In the genomic region with DNA sequence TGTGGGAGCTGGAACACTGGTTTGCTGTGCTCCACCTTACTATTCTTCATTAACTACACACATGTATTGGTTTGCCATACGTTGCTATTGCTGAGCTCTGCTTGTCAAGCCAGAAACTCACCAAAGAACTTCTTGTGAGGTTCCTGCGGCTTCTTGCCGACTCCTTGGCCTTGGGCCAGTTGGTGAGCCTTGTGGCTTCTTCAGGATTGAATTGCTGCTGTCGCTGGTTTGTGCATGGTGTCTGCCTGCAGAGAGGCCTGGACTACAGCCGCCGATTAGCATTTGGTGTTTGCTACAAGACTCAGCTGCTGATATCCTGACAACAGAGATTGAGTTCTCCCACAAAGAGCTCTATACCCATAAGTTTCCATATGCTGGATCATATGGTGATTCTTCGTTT, we compare ENCODE assay signal across 26 mouse cellular contexts. TPM values are rescaled to one million over a fixed set of nuclear protein-coding genes. Genes with fewer than 3 reads are reported as not detected.
DNase-seq lines count a peak whose midpoint lies in the region; ATAC-seq and TF ChIP-seq lines count a peak whose summit lies in the region.
"Had no signal": no experiment of that assay in that cellular context is flagged by ENCODE, and none has a peak within 500 bp of the region (broad histone marks: within the 10 kb centered on the region; RNA-seq: fewer than 3 reads in every experiment).

No protein-coding gene starts in this region.

- no peak overlapping the region for H3K27ac ChIP-seq in forebrain, embryonic 11.5 days (ENCODE audit: low read depth, low read length)
- no peak overlapping the region for H3K27ac ChIP-seq in forebrain, embryonic 14.5 days (ENCODE audit: low read depth, low read length)
- no peak overlapping the region for H3K27ac ChIP-seq in heart, embryonic 10.5 days
- H3K27ac ChIP-seq in heart, adult 2 months = no peak overlapping the region
- H3K27ac ChIP-seq in lung, embryonic 14.5 days (ENCODE audit: low read depth) = no peak overlapping the region
- H3K27ac ChIP-seq: forebrain, embryonic 12.5 days; heart, embryonic 15.5 days; hindbrain, embryonic 14.5 days; hindbrain, postnatal 0 days had no signal

- no peak overlapping the region for H3K9ac ChIP-seq in forebrain, embryonic 11.5 days (ENCODE audit: low read length)
- H3K9ac ChIP-seq in forebrain, embryonic 14.5 days (ENCODE audit: low read length) = no peak overlapping the region
- no peak overlapping the region for H3K9ac ChIP-seq in heart, adult 2 months (ENCODE audit: low read depth, low read length)
- no peak overlapping the region for H3K9ac ChIP-seq in lung, embryonic 14.5 days
- H3K9ac ChIP-seq: forebrain, embryonic 12.5 days; heart, embryonic 12.5 days; heart, embryonic 15.5 days; hindbrain, embryonic 14.5 days had no signal

- no peak for TF ChIP-seq POLR2A in heart, adult 2 months (IDR thresholded peaks at IDR 0.05; ENCODE audit: insufficient read depth, low read depth, low read length)

- H3K9me3 ChIP-seq in forebrain, embryonic 11.5 days (ENCODE audit: control insufficient read depth, low read length) = no peaks in the 10 kb centered on the region
- H3K9me3 ChIP-seq in forebrain, embryonic 14.5 days (replicated peaks; ENCODE audit: control insufficient read depth, low read length) = no peaks in the 10 kb centered on the region
- H3K9me3 ChIP-seq in heart, embryonic 10.5 days = no peaks in the 10 kb centered on the region
- H3K9me3 ChIP-seq in lung, embryonic 14.5 days (ENCODE audit: low read depth, low read length) = no peaks in the 10 kb centered on the region
- H3K9me3 ChIP-seq: forebrain, embryonic 12.5 days; G1E; heart, embryonic 12.5 days; heart, embryonic 15.5 days had no signal

- no peak for TF ChIP-seq EP300 in heart, adult 2 months (IDR thresholded peaks at IDR 0.05; ENCODE audit: insufficient read depth, low read depth, low read length)

- no peaks in the 10 kb centered on the region for H3K27me3 ChIP-seq in forebrain, embryonic 11.5 days (ENCODE audit: control insufficient read depth, insufficient read depth, low read length)
- H3K27me3 ChIP-seq in forebrain, embryonic 14.5 days (replicated peaks; ENCODE audit: control insufficient read depth, insufficient read depth, low read length) = no peaks in the 10 kb centered on the region
- no peaks in the 10 kb centered on the region for H3K27me3 ChIP-seq in heart, embryonic 10.5 days (ENCODE audit: insufficient read depth, poor library complexity, severe bottlenecking)
- no peaks in the 10 kb centered on the region for H3K27me3 ChIP-seq in heart, adult 2 months (ENCODE audit: control insufficient read depth, insufficient read depth, low read length)
- no peaks in the 10 kb centered on the region for H3K27me3 ChIP-seq in lung, embryonic 14.5 days (ENCODE audit: insufficient read depth, low read length)
- H3K27me3 ChIP-seq: CH12.LX; heart, embryonic 12.5 days; heart, embryonic 15.5 days had no signal

- TF ChIP-seq CTCF in heart, adult 2 months (IDR thresholded peaks at IDR 0.05) = no peak
- no peak for TF ChIP-seq CTCF in lung, embryonic 14.5 days (IDR thresholded peaks at IDR 0.05; ENCODE audit: low read depth)

- peak; percentile 24 for DNase-seq in forebrain, embryonic 11.5 days (ENCODE audit: low spot score)
- no peak for DNase-seq in forebrain, embryonic 14.5 days (ENCODE audit: low spot score)
- DNase-seq in heart, embryonic 10.5 days (ENCODE audit: low spot score) = peak; percentile 48
- DNase-seq in heart, adult 2 months = no peak
- peak; percentile 53 for DNase-seq in lung, embryonic 14.5 days
- no peak for DNase-seq in lung, postnatal 10 days
- DNase-seq: adrenal gland, adult 2 months; adrenal gland, postnatal 14 days; B cell, adult 2 months; cerebellum, adult 11 months; cerebellum, adult 2 months; cerebellum, adult 9-11 months; gastrocnemius, postnatal 14 days; heart, postnatal 14 days; heart, postnatal 4 days had no signal

- intact Hi-C loops in heart, adult 2 months (cut with DNase I) = no loop called here

- H3K4me3 ChIP-seq in forebrain, embryonic 11.5 days (ENCODE audit: low read depth, low read length) = no peak overlapping the region
- H3K4me3 ChIP-seq in forebrain, embryonic 14.5 days (ENCODE audit: low read depth, low read length) = no peak overlapping the region
- H3K4me3 ChIP-seq in heart, embryonic 10.5 days = no peak overlapping the region
- no peak overlapping the region for H3K4me3 ChIP-seq in heart, adult 2 months
- no peak overlapping the region for H3K4me3 ChIP-seq in lung, embryonic 14.5 days (ENCODE audit: low read depth, low read length)
- H3K4me3 ChIP-seq: forebrain, embryonic 12.5 days; heart, embryonic 12.5 days; heart, embryonic 15.5 days had no signal

- no peaks in the 10 kb centered on the region for H3K36me3 ChIP-seq in forebrain, embryonic 11.5 days (ENCODE audit: control insufficient read depth, insufficient read depth, low read length)
- H3K36me3 ChIP-seq in forebrain, embryonic 14.5 days (ENCODE audit: control insufficient read depth, insufficient read depth, low read length) = no peaks in the 10 kb centered on the region
- no peaks in the 10 kb centered on the region for H3K36me3 ChIP-seq in heart, embryonic 10.5 days
- no peaks in the 10 kb centered on the region for H3K36me3 ChIP-seq in heart, adult 2 months (ENCODE audit: control insufficient read depth, insufficient read depth, low read length)
- H3K36me3 ChIP-seq in lung, embryonic 14.5 days (ENCODE audit: insufficient read depth) = no peaks in the 10 kb centered on the region
- H3K36me3 ChIP-seq: forebrain, embryonic 12.5 days; G1E; heart, embryonic 12.5 days; heart, embryonic 15.5 days had no signal

- WGBS in forebrain, embryonic 11.5 days = 88% methylated on average over 7 of the region's 7 CpGs
- 89% methylated on average over 7 of the region's 7 CpGs for WGBS in forebrain, embryonic 14.5 days
- WGBS in heart, embryonic 10.5 days = 88% methylated on average over 7 of the region's 7 CpGs
- WGBS in heart, adult 2 months = 78% methylated on average over 7 of the region's 7 CpGs
- 70% methylated on average over 7 of the region's 7 CpGs for WGBS in lung, embryonic 14.5 days

- no peaks in the 10 kb centered on the region for H3K4me1 ChIP-seq in forebrain, embryonic 11.5 days (replicated peaks; ENCODE audit: control insufficient read depth, insufficient read depth, low read length)
- no peaks in the 10 kb centered on the region for H3K4me1 ChIP-seq in forebrain, embryonic 14.5 days (ENCODE audit: control insufficient read depth, insufficient read depth, low read length)
- H3K4me1 ChIP-seq in heart, embryonic 10.5 days = no peaks in the 10 kb centered on the region
- H3K4me1 ChIP-seq in heart, adult 2 months (ENCODE audit: control insufficient read depth, insufficient read depth, low read length) = peaks cover 5% of the 10 kb centered on the region
- H3K4me1 ChIP-seq in lung, embryonic 14.5 days (ENCODE audit: insufficient read depth) = no peaks in the 10 kb centered on the region
- H3K4me1 ChIP-seq: forebrain, embryonic 12.5 days; heart, embryonic 12.5 days; heart, embryonic 15.5 days had no signal

- no peak overlapping the region for H3K4me2 ChIP-seq in forebrain, embryonic 11.5 days (ENCODE audit: low read depth, low read length, severe bottlenecking)
- no peak overlapping the region for H3K4me2 ChIP-seq in forebrain, embryonic 14.5 days (ENCODE audit: low read length)
- H3K4me2 ChIP-seq in lung, embryonic 14.5 days = no peak overlapping the region
- H3K4me2 ChIP-seq: forebrain, embryonic 12.5 days; heart, embryonic 12.5 days; heart, embryonic 15.5 days; hindbrain, embryonic 14.5 days had no signal

- peaks cover 7% of the 10 kb centered on the region for H3K79me2 ChIP-seq in heart, adult 2 months (replicated peaks; ENCODE audit: control insufficient read depth, insufficient read depth, low read length)

- ATAC-seq in forebrain, embryonic 11.5 days (replicated peaks; ENCODE audit: low FRiP score) = no peak
- ATAC-seq in forebrain, embryonic 14.5 days = no peak
- ATAC-seq in lung, embryonic 14.5 days (ENCODE audit: insufficient read depth) = no peak
- ATAC-seq in erythroid progenitor cell, adult 5-6 weeks (replicated peaks; ENCODE audit: low FRiP score, poor library complexity, severe bottlenecking) = no peak
- ATAC-seq: forebrain, embryonic 16.5 days; hindbrain, postnatal 0 days; inflammation-experienced regulatory T-cells, adult 6 months; intestine, embryonic 16.5 days had no signal

RNA-seq across cellular contexts. Expression of a gene that starts 10.9 kb away (rescaled TPM):
- polyA plus RNA-seq in forebrain, embryonic 11.5 days (2014; fragmentation: Nextera tagmentation; extraction: Ambion mirVana) = 2.4 and 3.7 TPM in 2 replicates
- polyA plus RNA-seq in forebrain, embryonic 14.5 days (2014; fragmentation: Nextera tagmentation; extraction: Ambion mirVana) = 1.5 and 1.7 TPM in 2 replicates
- polyA plus RNA-seq in heart, embryonic 10.5 days (2016; fragmentation: Nextera tagmentation; extraction: Ambion mirVana) = 1.9 and 2.3 TPM in 2 replicates
- 10 to 100 TPM; 12.2 to 13.0 TPM for total RNA-seq in heart, adult 2 months (2021)
- polyA plus RNA-seq in heart, adult 2 months (2012; rRNA removed) = 7.8 and 13.6 TPM in 2 replicates
- polyA plus RNA-seq in lung, embryonic 14.5 days (2014; fragmentation: Nextera tagmentation; extraction: Ambion mirVana) = 6.2 and 6.8 TPM in 2 replicates
- 1.8 and 32.3 TPM in 2 replicates for total RNA-seq in erythroid progenitor cell, adult 5-6 weeks (2015; ENCODE audit: low replicate concordance)
- total RNA-seq in erythroid progenitor cell, adult 5-6 weeks (2017; ENCODE audit: low replicate concordance) = 2.3 TPM in 1 of 2 replicates, not detected in the other
- polyA plus RNA-seq: G1E had no signal

Comparison
In these comparisons a context has a peak if more than half of its experiments do, and no peak if none do; other contexts are left out.
1. DNase-seq: peak in forebrain, embryonic 11.5 days (single experiment), heart, embryonic 10.5 days (single experiment) and lung, embryonic 14.5 days (single experiment); none in forebrain, embryonic 14.5 days (single experiment), heart, adult 2 months (0 of 2) and lung, postnatal 10 days (single experiment).